Mouse (Mus musculus): ENCODE data around the gene Klf9.
"Not testable (repeated sequence)": the region's sequence is repeated elsewhere in the genome, so short reads cannot be mapped to it uniquely, and the experiment has no call there.

Gene Klf9

GRCm38 (mm10) chr19:23139756-23140470 lies 1.1 kb upstream of the Klf9 start:
- no peak for DNase-seq (ENCODE audit: low spot score in 2 of 2)

- DNase-seq (ENCODE audit: low spot score in 2 of 2) = peak; percentile 63 to 70
Observed at GRCm38 (mm10) chr19:23141391-23142281, 610 bp downstream of the Klf9 start.

- DNase-seq (ENCODE audit: low spot score in 2 of 2) = no peak
Observed at GRCm38 (mm10) chr19:23142427-23143073, 1.5 kb downstream of the Klf9 start.

GRCm38 (mm10) chr19:23143074-23143445 lies 2.0 kb downstream of the Klf9 start:
- no peak for DNase-seq (ENCODE audit: low spot score in 2 of 2)

DNA sequence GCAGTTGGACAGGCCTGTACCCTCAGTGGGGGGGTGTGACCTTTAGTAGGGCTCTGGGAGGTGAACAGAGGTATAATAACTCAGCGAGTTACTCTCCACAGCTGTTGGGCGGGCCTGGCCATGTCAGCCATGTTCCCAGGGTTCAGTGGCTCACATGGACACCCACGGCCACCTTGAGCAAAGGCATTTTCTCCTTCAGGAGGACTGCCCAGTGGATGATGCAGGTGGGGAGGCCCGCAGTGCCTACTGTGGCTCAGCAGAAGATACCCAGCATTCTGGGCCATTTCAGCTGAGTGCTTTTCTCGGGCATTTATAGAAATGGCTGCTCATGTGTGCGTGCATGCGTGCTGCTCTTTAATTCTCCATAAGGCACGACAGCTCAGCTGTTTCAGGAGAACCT lies 2.5 kb downstream of the Klf9 start:
- no peak for DNase-seq (ENCODE audit: low spot score in 2 of 2)

DNA sequence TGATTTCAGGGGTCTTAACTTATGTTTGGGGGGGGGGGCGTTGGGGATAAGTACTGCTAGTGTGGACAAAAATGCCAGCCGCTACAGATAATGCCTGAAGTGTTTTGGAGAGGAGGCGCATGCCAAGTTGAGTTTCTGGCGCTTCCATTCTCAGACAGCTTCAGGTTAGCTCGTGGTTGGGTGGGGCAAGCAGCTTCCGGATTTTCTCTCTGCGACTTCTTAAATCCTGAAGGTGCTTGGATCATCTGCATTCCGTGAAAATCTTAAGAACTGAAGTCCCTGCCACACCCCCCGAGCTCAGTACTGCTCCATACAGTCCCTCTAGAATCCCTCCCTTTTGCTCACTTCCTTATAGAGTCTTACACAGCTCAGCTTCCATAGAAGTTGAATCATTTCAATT lies 3.0 kb downstream of the Klf9 start:
- DNase-seq (ENCODE audit: low spot score in 2 of 2) = no peak

DNA sequence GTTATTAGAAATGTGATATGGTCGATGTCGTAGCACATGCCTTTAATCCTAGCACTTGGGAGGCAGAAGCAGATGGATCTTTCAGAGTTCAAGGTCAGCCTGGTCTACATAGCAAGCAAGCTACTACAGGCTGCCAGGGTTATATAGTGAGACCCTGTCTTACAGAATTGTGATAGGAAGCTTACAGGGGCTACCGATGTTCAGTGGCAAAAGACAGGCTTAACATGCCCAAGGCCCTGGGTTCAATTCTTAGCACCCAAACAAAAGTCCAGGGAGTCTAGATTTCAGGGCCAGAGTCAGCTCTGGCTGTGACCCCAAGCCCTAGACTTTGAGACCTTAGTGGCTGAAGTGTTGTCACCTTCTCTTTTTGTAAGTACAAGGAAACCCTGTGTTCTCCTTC lies 4.1 kb downstream of the Klf9 start:
- no peak for DNase-seq (ENCODE audit: low spot score in 2 of 2)

GRCm38 (mm10) chr19:23145575-23145974 lies 4.5 kb downstream of the Klf9 start:
- not testable (repeated sequence) for DNase-seq (ENCODE audit: low spot score in 2 of 2)

DNA sequence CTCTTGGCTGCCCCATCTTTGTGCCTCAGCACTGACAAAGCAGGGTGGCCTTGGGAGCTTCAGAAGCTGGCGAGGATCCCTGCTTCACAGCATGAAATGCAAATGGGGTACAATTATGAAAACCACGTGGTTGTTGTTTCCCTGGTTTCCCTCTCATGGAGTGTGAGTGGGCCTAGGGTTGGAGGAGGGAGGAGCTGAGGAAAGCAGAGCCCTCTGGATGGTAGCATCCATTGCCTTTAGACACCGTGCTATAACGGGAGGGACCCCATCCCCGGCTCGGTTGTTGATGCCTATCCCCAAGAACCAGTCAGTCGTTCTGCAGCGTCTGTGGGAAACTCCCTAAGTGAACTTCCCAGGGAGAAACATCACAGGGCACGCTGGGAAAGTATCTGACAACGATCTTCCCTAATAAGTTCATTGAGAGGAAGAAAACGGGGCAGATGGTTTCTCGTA lies 5.4 kb downstream of the Klf9 start:
- DNase-seq (ENCODE audit: low spot score in 2 of 2) = peak; percentile 54 to 78

DNA sequence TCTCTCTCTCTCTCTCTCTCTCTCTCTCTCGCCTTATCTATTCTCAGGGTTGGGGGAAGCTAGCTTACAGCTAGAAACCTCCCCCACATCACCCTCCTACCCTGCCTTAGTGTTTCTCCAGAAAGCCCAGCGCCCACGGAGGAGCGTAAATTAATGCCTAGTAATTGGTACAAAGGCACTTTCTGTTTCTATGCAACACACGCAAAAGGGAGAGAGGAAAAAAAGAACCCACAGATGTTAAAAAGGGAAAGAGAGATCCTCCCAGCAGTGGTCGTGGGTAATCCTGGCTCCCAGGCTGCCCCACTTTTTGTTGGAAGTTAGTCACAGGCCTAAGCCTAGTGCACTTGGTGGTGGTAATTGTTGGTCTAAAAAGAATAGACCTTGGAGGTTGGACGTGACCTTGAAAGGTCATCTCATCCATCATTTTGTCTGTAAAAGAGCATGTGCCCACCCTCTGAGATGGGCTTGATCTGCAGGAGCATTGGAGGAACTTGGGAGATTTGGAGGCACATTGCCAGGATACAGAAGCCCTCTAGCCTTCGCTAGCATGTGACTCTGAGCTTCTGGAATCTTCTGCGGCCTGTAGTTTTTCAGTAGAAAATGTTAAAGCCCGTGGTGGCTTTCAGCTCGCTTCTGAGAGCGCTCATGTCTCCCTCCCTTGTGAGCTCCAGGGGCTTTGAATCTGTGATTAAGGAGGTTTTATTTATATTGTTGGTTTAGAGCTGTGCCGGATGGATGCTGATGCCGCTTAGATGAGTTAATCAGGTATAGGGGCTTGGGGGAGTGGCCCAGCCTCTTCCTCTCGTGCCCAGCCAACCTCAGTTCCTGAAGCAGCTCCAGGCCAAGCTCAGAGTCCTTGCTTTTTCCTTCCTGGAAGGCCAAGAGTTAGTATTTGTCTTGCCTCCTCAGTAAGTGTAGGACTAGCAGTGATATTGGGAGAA lies 6.3 kb downstream of the Klf9 start:
- DNase-seq (ENCODE audit: low spot score in 2 of 2) = peak; percentile 58 to 81

GRCm38 (mm10) chr19:23149465-23150410 lies 8.7 kb downstream of the Klf9 start:
- DNase-seq (ENCODE audit: low spot score in 2 of 2) = no peak

DNA sequence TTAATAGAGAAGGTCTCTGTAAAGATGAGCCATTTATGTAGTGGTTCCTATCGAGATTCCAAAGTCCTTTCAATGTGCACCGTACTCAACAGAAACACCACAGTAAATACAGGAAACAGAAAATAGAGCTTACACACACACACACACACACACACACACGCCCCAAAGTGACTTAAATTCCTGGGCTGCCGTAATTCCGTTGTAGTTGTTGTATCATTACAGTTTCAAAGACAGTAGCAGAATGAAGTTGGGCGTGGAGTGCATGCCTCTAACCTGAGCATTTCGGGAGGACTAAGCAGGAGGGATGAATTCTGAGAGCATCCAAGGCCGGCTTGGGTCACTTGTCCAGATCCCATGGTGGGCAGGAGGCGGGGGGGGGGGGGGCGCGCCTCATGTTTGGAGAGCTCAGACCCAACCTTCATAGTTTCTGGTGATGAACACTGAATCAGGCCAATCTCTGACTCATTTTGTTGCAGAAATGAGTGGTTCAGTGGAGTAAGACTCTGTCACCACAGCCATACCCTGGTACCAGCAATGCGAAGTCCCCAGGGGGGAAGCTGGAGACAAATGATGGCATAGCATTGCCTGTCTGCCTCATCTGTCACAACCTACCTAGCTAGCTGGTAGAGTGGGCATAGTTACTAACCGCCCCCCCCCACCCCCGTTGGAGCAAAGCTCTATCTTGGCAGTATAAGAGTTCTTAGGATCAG lies 9.7 kb downstream of the Klf9 start:
- DNase-seq (ENCODE audit: low spot score in 2 of 2) = no peak

DNA sequence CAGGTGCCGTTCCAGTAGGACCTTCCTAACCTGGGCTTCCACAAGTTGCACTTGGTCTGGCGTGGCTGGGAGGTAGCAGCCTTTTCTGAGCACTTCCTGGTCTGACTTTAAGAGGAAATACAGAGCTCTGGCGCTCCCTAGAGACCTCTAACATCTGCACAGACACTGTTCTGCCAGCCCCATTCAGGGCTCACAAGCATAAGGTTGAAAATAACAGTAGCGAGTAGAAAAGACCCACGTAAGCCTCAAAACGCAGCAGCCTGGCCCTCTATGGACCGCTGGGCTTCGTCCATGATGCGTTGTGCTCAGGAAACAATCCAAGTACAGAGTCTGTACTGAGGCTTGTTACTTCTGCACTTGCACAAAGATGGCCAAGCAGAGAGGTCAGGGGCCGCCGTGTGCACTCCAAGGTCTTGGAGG lies 10.6 kb downstream of the Klf9 start:
- DNase-seq (ENCODE audit: low spot score in 2 of 2) = no peak

DNA sequence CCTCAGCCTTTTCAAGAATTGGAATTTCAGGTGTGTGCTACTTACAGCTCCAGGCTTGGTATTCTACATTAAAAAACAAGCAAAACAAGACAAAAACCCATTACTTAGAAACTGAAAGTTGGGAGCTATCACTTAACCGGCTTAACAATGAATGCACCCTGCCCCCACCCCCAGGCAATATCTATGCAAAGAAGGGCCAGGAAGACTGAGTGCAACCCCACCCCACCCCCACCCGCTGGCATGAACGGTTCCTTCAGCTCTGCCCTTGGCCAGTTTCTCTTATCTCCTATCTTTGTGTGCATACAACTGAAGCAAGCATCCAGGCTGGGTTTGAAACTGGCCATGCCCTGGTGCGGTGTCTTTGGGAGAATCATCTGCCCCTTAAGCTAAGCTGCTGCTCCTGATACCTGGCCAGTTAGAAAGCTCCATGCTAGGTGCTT lies 11.2 kb downstream of the Klf9 start:
- no peak for DNase-seq (ENCODE audit: low spot score in 2 of 2)

GRCm38 (mm10) chr19:23152771-23153605 lies 12.0 kb downstream of the Klf9 start:
- no peak for DNase-seq (ENCODE audit: low spot score in 2 of 2)

DNA sequence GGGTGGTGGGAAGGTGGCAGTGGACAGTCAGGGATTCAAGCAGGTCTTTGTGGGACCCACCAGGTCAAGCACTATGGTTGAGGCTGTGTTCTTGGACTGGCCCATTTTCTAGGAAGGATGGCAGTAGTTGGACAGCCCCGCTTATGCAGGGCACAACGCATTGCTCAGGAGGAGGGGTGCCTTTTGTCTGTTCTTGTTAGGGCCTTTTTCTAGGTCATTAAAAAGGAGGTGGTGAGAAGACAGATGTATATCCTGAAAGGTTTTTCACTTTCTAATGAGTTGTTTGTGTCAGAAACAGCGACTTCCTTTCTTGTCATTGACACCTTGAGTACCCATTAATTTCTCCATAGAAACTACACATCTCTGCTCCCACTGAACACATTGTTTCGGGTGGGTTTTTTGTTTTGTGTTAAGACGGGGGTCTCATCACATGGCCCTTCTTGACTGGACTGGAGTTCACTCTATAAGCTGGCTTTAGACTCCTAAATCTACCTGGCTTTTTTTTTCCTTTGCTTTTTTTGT lies 12.6 kb downstream of the Klf9 start:
- DNase-seq (ENCODE audit: low spot score in 2 of 2) = no peak

DNA sequence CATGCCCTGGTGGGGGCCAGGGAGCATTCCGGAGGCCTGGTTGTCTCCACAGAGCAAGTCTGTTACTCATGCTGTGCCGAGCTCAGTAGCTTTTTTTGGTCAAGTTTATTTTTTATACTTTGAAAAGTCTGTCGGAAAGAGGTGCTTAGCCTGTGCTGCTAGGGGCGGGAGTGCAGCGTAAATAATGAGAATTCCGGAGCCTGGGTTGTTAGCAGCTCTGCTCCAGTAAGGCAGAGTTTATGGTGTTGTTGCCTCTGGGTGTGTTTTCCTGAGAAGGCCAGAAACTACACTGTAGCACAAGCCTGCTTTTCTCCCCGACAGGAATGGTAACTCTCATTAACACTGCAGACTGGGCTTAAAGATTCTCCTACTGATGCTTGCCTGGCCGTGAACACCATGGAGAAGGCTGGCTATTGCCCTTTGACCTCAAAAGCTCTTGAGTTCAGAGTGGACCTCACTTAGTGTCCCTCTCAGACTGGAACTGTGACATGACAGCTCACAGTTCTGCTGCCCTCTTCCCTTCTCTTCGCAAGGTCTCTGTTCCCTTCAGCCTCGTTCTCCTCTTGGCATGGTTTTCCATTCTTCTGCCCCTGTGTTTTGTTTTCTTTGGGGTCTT lies 18.9 kb downstream of the Klf9 start:
- no peak for DNase-seq (ENCODE audit: low spot score in 2 of 2)

GRCm38 (mm10) chr19:23162387-23162809 lies 21.4 kb downstream of the Klf9 start:
- peak; percentile 50 to 75 for DNase-seq (ENCODE audit: low spot score in 2 of 2)
